Mouse (Mus musculus): ENCODE measurements around the gene Gm45713. TPM values are rescaled to one million over a fixed set of nuclear protein-coding genes. Genes with fewer than 3 reads are reported as not detected.

Gm45713 gene
- total and polyA plus RNA-seq, 3 experiments = 0.80 to 4.5 TPM; not detected in 1

DNA sequence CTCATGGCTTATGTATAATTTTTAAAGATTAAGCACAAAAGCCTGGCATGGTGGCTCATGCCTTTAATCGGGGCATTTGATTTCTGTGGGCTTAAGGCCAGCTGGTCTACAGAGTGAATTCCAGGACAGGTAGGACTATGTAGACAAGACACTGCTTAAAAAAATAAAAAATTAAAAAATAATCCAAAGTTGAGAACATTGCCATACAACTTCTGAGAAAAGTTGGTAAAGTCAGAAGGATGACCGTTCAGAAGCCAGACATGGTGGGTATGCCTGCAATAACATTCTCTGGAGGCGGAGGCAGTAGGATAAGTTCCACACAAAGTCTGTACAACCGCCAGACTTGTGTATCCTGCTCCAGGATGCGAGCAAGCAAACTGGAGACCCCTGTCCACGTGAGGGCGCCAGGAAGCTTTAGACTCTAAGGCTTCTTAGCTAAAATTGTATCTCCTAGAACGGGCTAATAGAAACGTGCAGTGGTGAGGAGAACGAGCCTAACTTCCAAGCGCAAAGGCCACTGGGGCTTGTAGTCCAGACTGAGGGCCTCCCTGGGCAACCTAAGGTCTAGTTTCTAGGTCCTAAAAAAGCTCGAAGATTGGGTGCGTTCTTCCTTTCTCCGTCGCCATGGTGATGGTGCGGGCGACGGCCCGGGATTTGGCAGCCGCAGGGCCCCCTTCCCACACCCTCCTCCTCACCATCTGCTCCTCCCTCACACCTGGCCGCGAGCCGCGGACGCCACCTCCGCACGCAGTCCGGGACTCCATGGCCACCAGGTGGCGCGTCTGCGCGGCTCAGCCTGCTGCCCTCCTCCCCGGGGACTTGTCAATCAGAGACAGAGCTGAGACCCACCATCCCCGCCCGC is 25.8 kb upstream of the Gm45713 start:
- Histone ChIP-seq H3K4me3 (peak overlapping the region; percentile 42), H3K9ac (ENCODE audit: low read depth, low read length) (0 out of 2 replicates have a peak overlapping the region, but pooled peaks have one; percentile 22), H3K36me3 (ENCODE audit: control insufficient read depth, insufficient read depth, low read length) (no peaks in the 10 kb centered on the region), H3K27me3 (ENCODE audit: control insufficient read depth, insufficient read depth, low read length) (peaks cover 3% of the 10 kb centered on the region; the same call in 1 of the 2 replicates), H3K4me1 (ENCODE audit: control insufficient read depth, insufficient read depth, low read length) (peaks cover 2% of the 10 kb centered on the region), H3K79me2 (replicated peaks; ENCODE audit: control insufficient read depth, insufficient read depth, low read length) (no peaks in the 10 kb centered on the region), H3K27ac (no peak overlapping the region)
- 4% methylated on average over 35 of the region's 35 CpGs for WGBS
- DNase-seq = peak; percentile 90 to 93
- intact Hi-C loops (cut with DNase I) = loop anchor here (1.0 to 5.0 kb wide), 2 partner anchors 36 to 135 kb away; no protein-coding TSS in a partner anchor
- 0 out of 2 replicates have a peak, but pooled peaks have one; percentile 43 for TF ChIP-seq EP300 (IDR thresholded peaks at IDR 0.05; ENCODE audit: insufficient read depth, low read depth, low read length)
- TF ChIP-seq CTCF (IDR thresholded peaks at IDR 0.05) = peak; percentile 81
- no peak; the same call in 1 of the 2 replicates for TF ChIP-seq POLR2A (IDR thresholded peaks at IDR 0.05; ENCODE audit: insufficient read depth, low read depth, low read length)

DNA sequence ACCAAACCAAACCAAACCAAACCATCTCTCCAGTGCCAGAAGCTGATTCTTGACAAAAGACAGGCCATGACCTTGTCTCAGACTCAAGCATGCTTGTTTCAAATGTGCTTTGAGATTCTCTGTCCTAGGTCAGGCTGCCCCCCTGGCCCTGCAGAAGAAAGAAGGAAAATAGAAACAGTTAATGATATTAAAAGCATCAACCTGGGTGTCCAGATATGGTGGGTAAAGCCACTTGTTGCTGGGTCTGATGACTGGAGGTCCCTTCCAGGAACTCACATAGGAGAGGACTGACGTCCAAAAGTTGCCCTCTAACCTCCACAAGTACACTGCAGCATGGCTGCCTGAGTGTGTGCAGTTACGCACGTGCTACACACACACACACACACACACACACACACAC is 24.8 kb upstream of the Gm45713 start:
- WGBS = 89% methylated on average over 3 of the region's 3 CpGs

DNA sequence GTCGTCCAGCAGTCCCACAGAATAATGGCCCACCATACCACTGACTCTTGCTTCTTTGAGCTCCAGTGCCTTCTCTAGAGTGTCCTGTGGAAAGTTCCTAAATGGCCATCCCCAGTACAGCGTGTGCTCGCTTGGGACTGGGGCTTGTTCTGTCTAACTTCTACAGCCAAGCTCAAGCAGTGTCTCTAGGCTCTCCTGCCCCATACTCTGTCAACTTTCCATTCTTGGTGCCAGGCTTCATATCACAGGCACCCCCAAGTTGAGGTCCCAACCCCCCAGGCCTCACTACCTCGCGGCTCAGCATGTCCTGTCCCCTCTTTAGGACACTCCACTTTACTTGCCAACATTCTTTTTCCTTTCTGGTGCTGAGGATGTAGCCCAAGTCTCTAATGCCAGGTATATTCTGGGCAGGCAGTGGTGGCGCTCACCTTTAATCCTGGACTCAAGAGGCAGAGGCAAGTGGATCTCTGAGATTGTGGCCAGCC is 24.3 kb upstream of the Gm45713 start:
- DNase-seq = no peak
- Histone ChIP-seq H3K79me2 (replicated peaks; ENCODE audit: control insufficient read depth, insufficient read depth, low read length) (no peaks in the 10 kb centered on the region), H3K27ac (no peak overlapping the region), H3K4me1 (ENCODE audit: control insufficient read depth, insufficient read depth, low read length) (peaks cover 2% of the 10 kb centered on the region), H3K27me3 (ENCODE audit: control insufficient read depth, insufficient read depth, low read length) (peaks cover 3% of the 10 kb centered on the region; the same call in 1 of the 2 replicates), H3K36me3 (ENCODE audit: control insufficient read depth, insufficient read depth, low read length) (no peaks in the 10 kb centered on the region), H3K4me3 (no peak overlapping the region), H3K9ac (ENCODE audit: low read depth, low read length) (no peak overlapping the region)
- intact Hi-C loops (cut with DNase I) = loop anchor here (5.0 kb wide), 1 partner anchor 137 kb away; no protein-coding TSS in a partner anchor
- WGBS = 89% methylated on average over 6 of the region's 6 CpGs
- no peak for TF ChIP-seq EP300 (IDR thresholded peaks at IDR 0.05; ENCODE audit: insufficient read depth, low read depth, low read length)
- TF ChIP-seq POLR2A (IDR thresholded peaks at IDR 0.05; ENCODE audit: insufficient read depth, low read depth, low read length) = no peak
- no peak for TF ChIP-seq CTCF (IDR thresholded peaks at IDR 0.05)

More for the DNA sequence above, 24.8 kb upstream of the Gm45713 start:
- intact Hi-C loops (cut with DNase I) = loop anchor here (5.0 kb wide), 1 partner anchor 136 kb away; no protein-coding TSS in a partner anchor
- no peak for DNase-seq
- TF ChIP-seq EP300 (IDR thresholded peaks at IDR 0.05; ENCODE audit: insufficient read depth, low read depth, low read length) (no peak), CTCF (IDR thresholded peaks at IDR 0.05) (no peak), POLR2A (IDR thresholded peaks at IDR 0.05; ENCODE audit: insufficient read depth, low read depth, low read length) (no peak)
- H3K27me3 ChIP-seq (ENCODE audit: control insufficient read depth, insufficient read depth, low read length) = peaks cover 3% of the 10 kb centered on the region; the same call in 1 of the 2 replicates
- H3K79me2 ChIP-seq (replicated peaks; ENCODE audit: control insufficient read depth, insufficient read depth, low read length) = no peaks in the 10 kb centered on the region
- no peaks in the 10 kb centered on the region for H3K36me3 ChIP-seq (ENCODE audit: control insufficient read depth, insufficient read depth, low read length)
- no peak overlapping the region for H3K27ac ChIP-seq
- peaks cover 2% of the 10 kb centered on the region for H3K4me1 ChIP-seq (ENCODE audit: control insufficient read depth, insufficient read depth, low read length)
- no peak overlapping the region for H3K4me3 ChIP-seq
- no peak overlapping the region for H3K9ac ChIP-seq (ENCODE audit: low read depth, low read length)

DNA sequence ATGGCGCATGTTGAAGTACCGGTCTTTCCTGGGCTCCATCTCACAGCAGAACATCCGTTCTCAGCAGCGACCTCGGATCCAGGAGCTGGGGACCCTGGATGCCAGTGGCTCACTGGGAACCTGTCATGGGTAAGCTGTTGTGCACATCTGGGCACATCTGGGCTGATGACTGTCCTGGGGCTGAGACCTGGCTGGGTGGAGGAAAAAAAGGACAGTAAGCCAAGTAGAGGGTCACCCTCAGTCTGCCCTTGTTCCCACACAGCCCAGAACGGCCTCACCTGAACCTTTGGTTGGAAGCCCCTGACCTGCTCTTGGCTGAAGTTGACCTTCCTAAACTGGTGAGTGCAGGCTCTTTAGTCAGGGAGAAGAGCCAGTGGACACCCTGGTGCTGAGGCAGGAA is 23.0 kb upstream of the Gm45713 start:
- H3K9ac ChIP-seq (ENCODE audit: low read depth, low read length) = no peak overlapping the region
- 97% methylated on average over 6 of the region's 6 CpGs for WGBS
- no peaks in the 10 kb centered on the region for H3K36me3 ChIP-seq (ENCODE audit: control insufficient read depth, insufficient read depth, low read length)
- no peaks in the 10 kb centered on the region for H3K79me2 ChIP-seq (replicated peaks; ENCODE audit: control insufficient read depth, insufficient read depth, low read length)
- TF ChIP-seq POLR2A (IDR thresholded peaks at IDR 0.05; ENCODE audit: insufficient read depth, low read depth, low read length) = no peak
- no peak for TF ChIP-seq EP300 (IDR thresholded peaks at IDR 0.05; ENCODE audit: insufficient read depth, low read depth, low read length)
- no peak for TF ChIP-seq CTCF (IDR thresholded peaks at IDR 0.05)
- peaks cover 1% of the 10 kb centered on the region; the same call in 1 of the 2 replicates for H3K27me3 ChIP-seq (ENCODE audit: control insufficient read depth, insufficient read depth, low read length)
- intact Hi-C loops (cut with DNase I) = no loop called here
- H3K4me1 ChIP-seq (ENCODE audit: control insufficient read depth, insufficient read depth, low read length) = peaks cover 3% of the 10 kb centered on the region; the same call in 1 of the 2 replicates
- no peak overlapping the region for H3K27ac ChIP-seq
- DNase-seq = no peak
- no peak overlapping the region for H3K4me3 ChIP-seq

DNA sequence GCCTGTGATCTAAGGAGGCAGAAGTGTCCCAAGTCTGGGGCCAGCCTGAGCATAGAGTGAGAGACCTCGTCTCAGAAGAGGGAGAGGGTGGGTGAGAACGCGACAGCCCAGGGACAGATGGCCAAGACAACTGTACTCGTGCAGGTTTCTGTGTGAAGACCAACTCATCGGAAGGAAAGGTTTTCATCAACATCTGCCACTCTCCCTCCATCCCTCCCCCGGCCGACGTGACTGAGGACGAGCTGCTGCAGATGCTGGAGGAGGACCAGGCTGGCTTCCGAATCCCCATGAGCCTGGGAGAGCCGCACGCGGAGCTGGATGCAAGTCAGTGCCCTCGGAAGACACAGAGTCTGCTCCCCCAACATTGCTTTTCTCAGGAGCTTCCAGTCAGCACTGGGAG is 21.4 kb upstream of the Gm45713 start:
- no peak overlapping the region for H3K27ac ChIP-seq
- no peak for DNase-seq
- no peak overlapping the region for H3K4me3 ChIP-seq
- TF ChIP-seq POLR2A (IDR thresholded peaks at IDR 0.05; ENCODE audit: insufficient read depth, low read depth, low read length) (no peak), EP300 (IDR thresholded peaks at IDR 0.05; ENCODE audit: insufficient read depth, low read depth, low read length) (no peak), CTCF (IDR thresholded peaks at IDR 0.05) (no peak)
- peaks cover 3% of the 10 kb centered on the region; the same call in 1 of the 2 replicates for H3K4me1 ChIP-seq (ENCODE audit: control insufficient read depth, insufficient read depth, low read length)
- intact Hi-C loops (cut with DNase I) = no loop called here
- 85% methylated on average over 14 of the region's 14 CpGs for WGBS
- peaks cover 2% of the 10 kb centered on the region for H3K36me3 ChIP-seq (ENCODE audit: control insufficient read depth, insufficient read depth, low read length)
- no peak overlapping the region for H3K9ac ChIP-seq (ENCODE audit: low read depth, low read length)
- no peaks in the 10 kb centered on the region for H3K27me3 ChIP-seq (ENCODE audit: control insufficient read depth, insufficient read depth, low read length)
- no peaks in the 10 kb centered on the region for H3K79me2 ChIP-seq (replicated peaks; ENCODE audit: control insufficient read depth, insufficient read depth, low read length)
